Mouse (Mus musculus): Measurements from ENCODE around the gene Tnfrsf1b.
"Not testable (repeated sequence)": the region's sequence is repeated elsewhere in the genome, so short reads cannot be mapped to it uniquely, and the experiment has no call there.

Gene Tnfrsf1b

DNA sequence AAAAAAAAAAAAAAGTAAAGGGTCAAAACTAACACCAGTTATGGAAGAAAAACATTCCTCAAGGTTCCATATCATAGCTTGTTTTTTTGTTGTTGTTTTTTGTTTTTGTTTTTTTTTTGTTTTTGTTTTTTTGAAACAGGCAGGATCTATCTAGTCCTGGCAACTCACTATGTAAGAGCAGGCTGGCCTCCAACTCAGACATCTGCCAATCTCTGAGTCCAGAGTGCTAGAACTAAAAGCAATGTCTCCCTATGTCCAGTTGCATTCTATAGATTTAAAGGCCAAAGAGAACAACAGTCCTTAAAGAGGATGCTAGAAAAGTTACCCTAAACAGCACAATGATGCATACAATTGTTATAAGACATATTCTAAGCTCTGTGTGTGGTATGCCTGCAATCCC lies 58.1 kb downstream of the Tnfrsf1b start:
- DNase-seq (ENCODE audit: low spot score): no peak

DNA sequence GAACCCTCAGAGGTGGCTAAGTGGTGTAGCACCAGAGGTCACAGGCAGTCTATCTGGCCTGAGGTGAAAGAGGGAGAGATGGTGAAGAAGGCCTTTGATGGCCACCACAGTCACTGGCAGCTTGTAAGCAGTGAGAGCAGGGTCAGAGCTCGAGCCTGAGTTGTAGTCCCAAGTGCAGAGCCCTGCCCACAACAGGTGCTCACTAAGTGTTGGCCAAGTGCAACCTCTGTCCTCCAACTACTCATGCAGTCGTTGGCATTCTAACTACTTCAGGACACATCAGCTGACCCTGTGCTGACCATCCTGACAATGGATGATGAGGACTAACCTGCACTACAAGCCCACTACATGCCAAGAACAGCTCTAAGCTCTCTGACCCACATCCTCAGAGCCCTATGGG lies 59.1 kb downstream of the Tnfrsf1b start:
- DNase-seq (ENCODE audit: low spot score): no peak

DNA sequence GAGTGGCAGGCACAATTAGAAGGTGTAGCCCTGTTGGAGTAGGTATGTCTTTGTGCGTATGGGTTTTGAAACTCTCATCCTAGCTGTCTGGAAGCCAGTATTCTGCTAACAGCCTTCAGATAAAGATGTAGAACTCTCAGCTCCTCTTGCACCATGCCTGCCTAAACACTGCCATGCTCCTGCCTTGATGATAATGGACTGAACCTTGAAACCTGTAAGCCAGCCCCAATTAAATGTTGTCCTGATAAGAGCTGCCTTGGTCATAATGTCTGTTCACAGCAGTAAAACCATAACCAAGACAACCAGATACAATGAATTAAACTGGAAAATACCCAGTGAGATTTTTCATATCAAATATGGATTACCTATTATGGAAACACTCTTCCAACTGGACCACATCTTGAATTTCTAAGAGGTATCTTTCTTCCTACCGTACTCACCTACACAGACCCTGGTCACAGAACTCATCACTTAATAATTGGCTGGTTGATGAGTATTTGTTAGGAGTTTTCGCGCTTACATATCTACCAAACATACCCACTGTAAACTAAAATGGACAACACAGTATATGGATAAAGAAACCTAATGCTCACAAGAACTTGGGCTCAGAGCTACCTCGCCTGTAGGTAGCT lies 67.6 kb downstream of the Tnfrsf1b start:
- no peak for DNase-seq (ENCODE audit: low spot score)

DNA sequence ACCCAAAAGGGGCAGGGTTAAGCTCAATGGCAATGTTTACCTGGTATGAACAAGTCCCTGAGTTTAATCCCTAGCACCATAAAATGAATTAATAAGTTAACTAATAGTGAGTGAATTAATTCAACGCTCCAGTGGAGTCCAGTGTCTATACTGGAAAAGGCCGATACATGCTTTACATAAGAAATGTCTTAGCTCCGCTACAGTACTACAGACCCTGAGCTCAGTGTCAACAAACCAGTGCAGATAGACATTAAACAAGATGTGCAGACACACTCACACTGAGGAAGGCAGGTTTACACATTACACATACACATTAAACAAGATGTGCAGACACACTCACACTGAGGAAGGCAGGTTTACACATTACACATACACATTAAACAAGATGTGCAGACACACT lies 81.1 kb downstream of the Tnfrsf1b start:
- DNase-seq (ENCODE audit: low spot score): not testable (repeated sequence)

DNA sequence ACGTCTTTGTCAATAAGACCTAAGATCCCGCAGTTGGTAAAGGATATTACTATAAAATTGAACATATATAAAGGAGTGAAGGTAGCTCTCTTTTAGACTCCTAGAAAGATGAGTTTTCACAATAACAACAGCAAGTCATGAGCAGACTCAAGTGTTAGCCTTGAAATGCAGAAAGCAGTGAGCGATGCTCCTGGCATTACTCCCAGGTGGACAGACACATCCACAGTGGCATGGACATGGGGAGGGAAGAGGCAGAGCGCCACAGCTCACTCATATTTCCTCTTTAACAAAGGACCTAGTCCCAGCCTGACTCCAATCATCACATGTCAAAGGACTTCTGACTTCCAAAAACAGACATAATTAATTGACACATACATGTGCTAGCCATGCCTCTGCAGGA lies 82.6 kb downstream of the Tnfrsf1b start:
- no peak for DNase-seq (ENCODE audit: low spot score)
